8 mouse cellular contexts compared by ENCODE assay signal in the genomic region with DNA sequence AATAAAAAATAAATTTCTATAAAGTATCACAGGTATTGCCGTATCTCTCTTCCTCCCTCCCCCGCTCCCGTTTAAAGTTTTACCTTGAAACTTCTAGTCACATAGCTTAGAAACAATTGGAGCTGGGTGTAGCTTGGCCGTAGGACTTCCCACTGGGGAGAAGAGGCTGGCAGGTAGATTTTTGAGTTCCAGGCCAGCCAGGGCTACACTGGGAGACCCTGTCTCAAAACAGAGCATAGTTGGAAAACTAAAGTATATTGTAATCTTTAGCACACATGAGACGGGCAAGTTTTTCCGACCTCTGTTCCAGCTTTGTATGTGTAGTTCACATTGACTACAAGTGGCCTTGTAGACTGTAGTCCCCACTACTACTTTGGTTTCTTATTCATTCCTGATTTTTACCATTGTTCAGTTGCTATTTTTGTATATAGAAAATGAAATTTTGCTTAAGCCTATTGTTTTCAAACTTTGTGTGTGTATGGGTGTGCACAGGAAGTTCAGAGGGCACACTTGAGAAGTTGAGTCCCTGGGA. TPM values are rescaled to one million over a fixed set of nuclear protein-coding genes. Genes with fewer than 3 reads are reported as not detected.
DNase-seq lines count a peak whose midpoint lies in the region; ATAC-seq and TF ChIP-seq lines count a peak whose summit lies in the region.
"Had no signal": no experiment of that assay in that cellular context is flagged by ENCODE, and none has a peak within 500 bp of the region (broad histone marks: within the 10 kb centered on the region; RNA-seq: fewer than 3 reads in every experiment).

No protein-coding gene starts in this region.

- H3K9me3 ChIP-seq in forebrain, embryonic 11.5 days (ENCODE audit: control insufficient read depth, low read length): no peaks in the 10 kb centered on the region
- H3K9me3 ChIP-seq in liver, embryonic 11.5 days (ENCODE audit: control insufficient read depth, low read length): no peaks in the 10 kb centered on the region
- H3K9me3 ChIP-seq in stomach, postnatal 0 days (ENCODE audit: control insufficient read depth, low read length): no peaks in the 10 kb centered on the region

- no peak for TF ChIP-seq EP300 in stomach, postnatal 0 days (optimal IDR thresholded peaks at IDR 0.05)

- H3K36me3 ChIP-seq in testis, adult 2 months (ENCODE audit: control insufficient read depth, insufficient read depth, low read length): no peaks in the 10 kb centered on the region
- peaks cover 1% of the 10 kb centered on the region; the same call in 1 of the 2 replicates for H3K36me3 ChIP-seq in forebrain, embryonic 11.5 days (ENCODE audit: control insufficient read depth, insufficient read depth, low read length)
- peaks cover 5% of the 10 kb centered on the region for H3K36me3 ChIP-seq in liver, embryonic 11.5 days (ENCODE audit: control insufficient read depth, insufficient read depth, low read length)
- no peaks in the 10 kb centered on the region; the same call in 1 of the 2 replicates for H3K36me3 ChIP-seq in stomach, postnatal 0 days (ENCODE audit: control insufficient read depth, insufficient read depth, low read length)

- H3K4me3 ChIP-seq in testis, adult 2 months (ENCODE audit: control insufficient read depth, low read depth, low read length): peak overlapping the region; percentile 58
- peak overlapping the region; percentile 99 for H3K4me3 ChIP-seq in forebrain, embryonic 11.5 days (ENCODE audit: low read depth, low read length)
- peak overlapping the region; percentile 99 for H3K4me3 ChIP-seq in liver, embryonic 11.5 days (ENCODE audit: low read depth, low read length)
- H3K4me3 ChIP-seq in stomach, postnatal 0 days (ENCODE audit: low read depth, low read length): peak overlapping the region; percentile 89

- no peaks in the 10 kb centered on the region for H3K27me3 ChIP-seq in testis, adult 2 months (ENCODE audit: control insufficient read depth, insufficient read depth, low read length)
- no peaks in the 10 kb centered on the region for H3K27me3 ChIP-seq in forebrain, embryonic 11.5 days (ENCODE audit: control insufficient read depth, insufficient read depth, low read length)
- H3K27me3 ChIP-seq in liver, embryonic 11.5 days (replicated peaks; ENCODE audit: control insufficient read depth, insufficient read depth, low read length): no peaks in the 10 kb centered on the region
- H3K27me3 ChIP-seq in stomach, postnatal 0 days (ENCODE audit: control insufficient read depth, insufficient read depth, low read length): no peaks in the 10 kb centered on the region

- peaks cover 8% of the 10 kb centered on the region for H3K4me1 ChIP-seq in testis, adult 2 months (ENCODE audit: control insufficient read depth, insufficient read depth, low read length)
- H3K4me1 ChIP-seq in forebrain, embryonic 11.5 days (replicated peaks; ENCODE audit: control insufficient read depth, insufficient read depth, low read length): no peaks in the 10 kb centered on the region
- H3K4me1 ChIP-seq in liver, embryonic 11.5 days (replicated peaks; ENCODE audit: control insufficient read depth, insufficient read depth, low read length): peaks cover 10% of the 10 kb centered on the region
- H3K4me1 ChIP-seq in stomach, postnatal 0 days (replicated peaks; ENCODE audit: control insufficient read depth, insufficient read depth): 0 out of 2 replicates have a peak, but pooled peaks cover 2% of the 10 kb centered on the region

- TF ChIP-seq POLR2A in testis, adult 2 months (IDR thresholded peaks at IDR 0.05; ENCODE audit: control insufficient read depth, low read depth, low read length): no peak

- peak overlapping the region; percentile 73 for H3K4me2 ChIP-seq in forebrain, embryonic 11.5 days (ENCODE audit: low read depth, low read length, severe bottlenecking)
- peak overlapping the region; percentile 80 for H3K4me2 ChIP-seq in liver, embryonic 11.5 days
- H3K4me2 ChIP-seq in stomach, postnatal 0 days (replicated peaks; ENCODE audit: low read depth): peak overlapping the region; percentile 65

- no peak for DNase-seq in testis, postnatal 14 days (ENCODE audit: low spot score)
- DNase-seq in forebrain, embryonic 11.5 days (ENCODE audit: low spot score): no peak
- no peak for DNase-seq in liver, embryonic 11.5 days (ENCODE audit: low spot score)
- DNase-seq in stomach, postnatal 0 days (ENCODE audit: low spot score): no peak
- no peak for DNase-seq in adrenal gland, adult 18-20 months (ENCODE audit: low spot score in 2 of 2)
- DNase-seq in frontal cortex, postnatal 25 days (ENCODE audit: low spot score in 2 of 2): no peak
- DNase-seq: lung, postnatal 14 days had no signal

- no peak for ATAC-seq in forebrain, embryonic 11.5 days (replicated peaks; ENCODE audit: low FRiP score)
- no peak for ATAC-seq in liver, embryonic 11.5 days (replicated peaks; ENCODE audit: low FRiP score)
- no peak for ATAC-seq in stomach, postnatal 0 days (ENCODE audit: low FRiP score, low TSS enrichment)

- TF ChIP-seq CTCF in testis, adult 2 months (IDR thresholded peaks at IDR 0.05; ENCODE audit: control insufficient read depth, insufficient read depth, insufficient replicate concordance, low read depth, low read length): no peak
- no peak for TF ChIP-seq CTCF in stomach, postnatal 0 days (IDR thresholded peaks at IDR 0.05; ENCODE audit: low read depth)

- H3K27ac ChIP-seq in testis, adult 2 months (ENCODE audit: control insufficient read depth, insufficient read depth, low read depth, low read length): no peak overlapping the region
- H3K27ac ChIP-seq in forebrain, embryonic 11.5 days (ENCODE audit: low read depth, low read length): no peak overlapping the region
- H3K27ac ChIP-seq in liver, embryonic 11.5 days (ENCODE audit: low read depth, low read length): no peak overlapping the region
- H3K27ac ChIP-seq in stomach, postnatal 0 days (replicated peaks): no peak overlapping the region

- WGBS in forebrain, embryonic 11.5 days: 24% methylated on average over 6 of the region's 6 CpGs
- 18% methylated on average over 6 of the region's 6 CpGs for WGBS in liver, embryonic 11.5 days
- 10% methylated on average over 6 of the region's 6 CpGs for WGBS in stomach, postnatal 0 days

- H3K9ac ChIP-seq in forebrain, embryonic 11.5 days (ENCODE audit: low read length): peak overlapping the region; percentile 95
- H3K9ac ChIP-seq in liver, embryonic 11.5 days (ENCODE audit: low read depth, low read length): peak overlapping the region; percentile 99
- H3K9ac ChIP-seq in stomach, postnatal 0 days (ENCODE audit: low read length): no peak overlapping the region

RNA-seq across cellular contexts. Expression of a gene that starts 1.7 kb away (rescaled TPM):
- polyA plus RNA-seq in testis, adult 2 months (2012; rRNA removed): 66.4 and 142 TPM in 2 replicates
- 153 and 173 TPM in 2 replicates for polyA plus RNA-seq in forebrain, embryonic 11.5 days (2014; fragmentation: Nextera tagmentation; extraction: Ambion mirVana)
- polyA plus RNA-seq in liver, embryonic 11.5 days (2014; fragmentation: Nextera tagmentation; extraction: Ambion mirVana): 109 and 122 TPM in 2 replicates
- polyA plus RNA-seq in stomach, postnatal 0 days (2015; fragmentation: Nextera tagmentation; extraction: Ambion mirVana): 28.6 and 41.9 TPM in 2 replicates
- 10 to 100 TPM; 24.6 to 27.2 TPM for total RNA-seq in adrenal gland, adult 18-20 months (2021)
